Mouse (Mus musculus): ENCODE measurements around the gene Cnot3. TPM values are rescaled to one million over a fixed set of nuclear protein-coding genes. Genes with fewer than 3 reads are reported as not detected.
"Not testable (repeated sequence)": the region's sequence is repeated elsewhere in the genome, so short reads cannot be mapped to it uniquely, and the experiment has no call there.

The Cnot3 gene
- 10 to 100 TPM; 53.1 to 58.1 TPM for total RNA-seq (2021)

DNA sequence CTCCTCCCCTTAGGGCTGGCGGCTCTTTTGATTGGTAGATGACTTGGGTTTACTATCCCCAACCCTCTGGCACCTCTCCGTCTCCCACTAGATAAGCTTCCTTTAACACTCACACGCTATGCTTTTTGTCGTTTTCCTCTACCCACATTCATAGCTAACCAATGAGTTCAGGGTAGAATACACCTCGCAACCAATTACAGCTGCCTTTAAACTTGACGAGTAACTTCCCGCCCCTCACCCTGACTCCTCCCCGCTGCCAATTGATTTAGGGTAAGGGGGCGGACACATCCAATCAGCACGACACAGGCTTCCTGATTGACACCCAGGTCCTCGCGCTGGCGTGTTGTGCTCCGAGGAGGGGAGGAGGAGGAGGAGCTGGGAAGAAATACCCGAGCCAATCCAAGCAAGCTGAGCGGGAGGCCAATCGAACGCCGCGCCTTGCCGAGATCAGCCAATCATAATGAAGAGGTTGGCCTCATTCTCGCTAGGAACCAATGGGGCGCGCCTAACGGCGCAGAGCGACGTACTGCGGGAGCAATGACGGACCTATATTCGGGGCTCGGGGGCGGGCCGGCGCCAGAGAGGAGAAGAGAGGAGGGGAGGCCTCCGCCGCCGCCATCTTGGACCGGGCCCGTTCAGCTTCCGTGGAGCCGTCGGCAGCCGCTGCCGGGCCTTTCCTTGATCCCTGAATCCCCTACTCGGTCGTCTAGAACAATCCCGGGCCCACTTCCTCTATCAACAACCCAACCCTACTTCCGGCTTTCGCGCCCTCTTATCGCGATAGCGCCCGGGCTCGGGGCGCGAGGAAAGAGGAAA lies at the start of gene Cnot3:
TSS of gene Cnot3 (plus strand) at position 597 of the 816 bp plus-strand sequence.
- peak; percentile 99 to 100 for DNase-seq (ENCODE audit: low spot score in 2 of 2)
- intact Hi-C loops (cut with DNase I) = loop anchor here (1.0 kb wide), 1 partner anchor 20 kb away; the partner anchor contains the start of gene Leng1

- intact Hi-C loops (cut with DNase I); DNase-seq (ENCODE audit: low spot score in 2 of 2): not testable (repeated sequence)
Measured at GRCm38 (mm10) chr7:3597755-3598154, 47.3 kb upstream of the Cnot3 start.

GRCm38 (mm10) chr7:3601119-3601518 lies 43.9 kb upstream of the Cnot3 start:
- intact Hi-C loops (cut with DNase I) = no loop called here
- peak; percentile 81 to 83 for DNase-seq (ENCODE audit: low spot score in 2 of 2)

GRCm38 (mm10) chr7:3606798-3607197 lies 38.3 kb upstream of the Cnot3 start:
- intact Hi-C loops (cut with DNase I) = loop anchor here (5.0 kb wide), 1 partner anchor 866 kb away; no protein-coding TSS in a partner anchor
- no peak for DNase-seq (ENCODE audit: low spot score in 2 of 2)

DNA sequence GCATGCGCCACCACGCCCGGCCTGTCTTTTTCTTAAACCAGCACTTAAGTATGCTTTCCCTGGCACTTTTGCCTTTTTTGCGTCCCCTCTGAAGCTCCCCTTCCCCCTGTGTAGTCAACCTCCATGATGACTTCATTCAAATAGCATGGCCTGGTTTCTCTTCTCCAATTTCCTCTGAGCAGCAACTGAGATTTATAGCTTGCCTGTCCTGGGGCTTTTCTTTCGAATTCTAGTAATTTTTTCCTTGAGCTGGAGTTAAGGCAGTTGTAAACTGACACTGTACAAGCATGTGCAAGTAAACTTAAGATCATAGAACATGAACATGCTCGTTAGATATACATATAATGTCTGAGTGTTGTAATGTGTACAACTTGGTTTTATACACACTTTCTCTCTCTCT lies 37.7 kb upstream of the Cnot3 start:
- intact Hi-C loops (cut with DNase I) = loop anchor here (5.0 kb wide), 1 partner anchor 865 kb away; no protein-coding TSS in a partner anchor
- DNase-seq (ENCODE audit: low spot score in 2 of 2) = no peak

DNA sequence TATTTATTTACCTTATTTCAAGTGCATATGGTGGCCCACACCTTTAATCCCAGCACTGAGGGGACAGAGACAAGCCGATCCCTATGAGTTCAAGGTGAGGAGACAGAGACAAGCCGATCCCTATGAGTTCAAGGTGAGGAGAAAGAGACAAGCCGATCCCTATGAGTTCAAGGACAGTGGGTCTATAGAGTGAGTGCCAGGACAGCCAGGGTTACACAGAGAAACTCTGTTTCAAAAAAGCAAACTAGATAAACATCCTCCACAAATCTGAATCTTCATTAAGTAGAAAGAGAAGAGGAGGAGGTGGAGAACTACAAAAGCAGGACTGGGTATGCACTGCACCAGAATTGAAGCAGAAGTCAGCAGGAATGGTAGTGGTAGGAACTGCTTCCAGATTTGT lies 36.4 kb upstream of the Cnot3 start:
- intact Hi-C loops (cut with DNase I) = loop anchor here (5.0 kb wide), 1 partner anchor 864 kb away; no protein-coding TSS in a partner anchor

DNA sequence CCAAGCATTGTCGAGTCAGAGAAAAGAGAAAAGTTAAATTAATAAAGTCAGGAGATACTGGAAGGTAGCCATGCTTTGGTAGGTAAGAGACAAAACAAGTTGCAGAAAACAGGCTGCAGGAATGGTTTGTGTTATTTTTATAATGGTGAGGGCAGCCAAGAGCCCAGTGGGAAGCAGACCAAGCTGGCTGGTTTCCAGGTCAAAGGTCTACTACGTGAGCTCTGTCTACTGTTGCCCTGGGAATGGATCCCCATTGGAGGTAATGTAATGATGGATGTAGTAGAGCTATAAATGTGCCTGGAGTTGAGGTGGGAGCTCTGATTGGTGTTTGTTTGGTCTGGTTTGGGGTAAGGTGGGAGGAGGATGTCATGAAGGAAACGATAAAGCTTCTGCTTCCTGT lies 36.0 kb upstream of the Cnot3 start:
- DNase-seq (ENCODE audit: low spot score in 2 of 2) = no peak
- intact Hi-C loops (cut with DNase I) = loop anchor here (5.0 kb wide), 1 partner anchor 863 kb away; no protein-coding TSS in a partner anchor

More for the DNA sequence above, 36.4 kb upstream of the Cnot3 start:
- no peak for DNase-seq (ENCODE audit: low spot score in 2 of 2)

DNA sequence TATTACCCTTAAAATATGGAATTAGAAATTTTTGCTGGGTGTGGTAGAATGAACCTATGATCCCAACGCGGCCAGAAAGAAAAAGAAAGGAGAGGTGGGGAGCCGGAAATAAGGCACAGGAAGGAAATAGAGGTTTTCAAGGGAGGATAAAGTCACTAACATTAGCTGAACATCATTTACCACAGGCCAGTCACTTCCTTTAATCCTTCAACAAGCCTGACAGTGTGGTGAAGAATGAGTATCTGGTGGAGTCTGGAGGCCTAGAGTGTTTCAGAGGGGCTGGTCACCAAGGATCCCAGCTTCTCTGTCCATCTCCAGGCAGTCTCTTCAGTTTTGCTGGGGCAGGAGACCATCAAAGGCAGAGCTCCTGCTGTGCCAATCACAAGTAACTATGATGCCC lies 34.6 kb upstream of the Cnot3 start:
- intact Hi-C loops (cut with DNase I) = no loop called here
- no peak for DNase-seq (ENCODE audit: low spot score in 2 of 2)

GRCm38 (mm10) chr7:3611006-3611405 lies 34.1 kb upstream of the Cnot3 start:
- DNase-seq (ENCODE audit: low spot score in 2 of 2) = no peak
- intact Hi-C loops (cut with DNase I) = no loop called here

- intact Hi-C loops (cut with DNase I) = no loop called here
Measured at GRCm38 (mm10) chr7:3614021-3614420, 31.0 kb upstream of the Cnot3 start.

GRCm38 (mm10) chr7:3616057-3616388 lies 29.0 kb upstream of the Cnot3 start, which contains the start of gene Oscar:
Oscar (minus strand) TSS chr7:3616157.
- intact Hi-C loops (cut with DNase I) = no loop called here
- no peak for DNase-seq (ENCODE audit: low spot score in 2 of 2)

More at GRCm38 (mm10) chr7:3614021-3614420, 31.0 kb upstream of the Cnot3 start:
- DNase-seq (ENCODE audit: low spot score in 2 of 2) = no peak

GRCm38 (mm10) chr7:3616389-3617241 lies 28.5 kb upstream of the Cnot3 start:
- no peak for DNase-seq (ENCODE audit: low spot score in 2 of 2)
- intact Hi-C loops (cut with DNase I) = loop anchor here (1.0 kb wide), 1 partner anchor 13 kb away; the partner anchor contains the start of genes Prpf31 and Tfpt

GRCm38 (mm10) chr7:3617242-3617995 lies 27.6 kb upstream of the Cnot3 start, which contains the start of gene Ndufa3:
Ndufa3 (plus strand) TSS chr7:3617373.
- intact Hi-C loops (cut with DNase I) = loop anchor here (1.0 kb wide), 1 partner anchor 12 kb away; the partner anchor contains the start of genes Prpf31 and Tfpt
- peak; percentile 87 to 95 for DNase-seq (ENCODE audit: low spot score in 2 of 2)

GRCm38 (mm10) chr7:3629030-3629429 lies 16.0 kb upstream of the Cnot3 start:
- intact Hi-C loops (cut with DNase I) = loop anchor here (1.0 kb wide), 1 partner anchor 12 kb away; the partner anchor contains the start of gene Ndufa3
- DNase-seq (ENCODE audit: low spot score in 2 of 2) = no peak

DNA sequence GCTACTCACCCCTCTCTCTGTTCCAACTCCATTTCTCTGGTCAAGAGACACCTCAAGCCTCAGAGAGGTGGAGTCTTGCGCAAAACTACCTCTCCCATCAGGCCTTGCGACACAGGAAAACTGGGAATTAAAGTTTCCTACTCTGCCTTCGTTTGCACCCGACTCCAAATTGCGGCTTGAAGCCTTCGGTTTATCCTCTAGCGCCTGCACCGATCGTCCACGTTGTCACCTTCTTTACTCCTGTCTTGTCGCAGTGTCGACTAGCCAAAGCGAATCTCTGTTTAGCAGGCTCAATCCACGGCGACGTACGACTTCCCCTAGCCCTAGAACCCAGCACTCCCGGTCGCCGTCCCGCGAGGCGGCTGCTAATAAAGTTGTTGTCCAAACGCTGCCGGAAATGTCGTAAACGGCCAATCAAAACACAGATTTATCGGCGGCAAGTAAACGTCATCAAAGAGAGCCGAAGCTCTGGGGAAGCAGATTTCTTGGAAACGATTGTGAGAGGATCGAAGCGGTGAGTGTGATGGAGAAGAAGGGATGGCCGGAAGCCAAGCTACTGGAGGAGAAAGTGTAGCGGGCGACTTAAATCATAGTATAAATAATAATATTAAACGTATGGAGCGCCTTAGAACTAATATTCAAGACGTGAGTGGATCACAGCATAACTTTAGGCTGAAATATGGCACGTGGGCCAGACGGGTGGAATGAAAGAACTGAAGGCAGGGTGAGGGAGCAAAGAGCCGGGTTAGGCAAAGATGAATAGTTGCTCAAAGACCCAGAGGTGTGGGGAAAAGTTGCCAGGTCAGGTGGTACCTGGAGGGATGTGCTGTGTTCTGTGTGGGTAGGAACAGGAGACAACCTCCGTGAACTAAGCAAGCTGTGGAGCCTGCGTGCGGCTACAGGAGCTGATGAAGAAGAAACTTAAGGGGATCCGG lies 15.3 kb upstream of the Cnot3 start, which contains the start of the genes Tfpt and Prpf31:
TSS of gene Tfpt (minus strand) at position 387 of the 935 bp plus-strand sequence.
TSS of gene Prpf31 (plus strand) at position 443 of the 935 bp plus-strand sequence.
- peak; percentile 96 to 98 for DNase-seq (ENCODE audit: low spot score in 2 of 2)
- intact Hi-C loops (cut with DNase I) = loop anchor here (1.0 kb wide), 1 partner anchor 13 kb away; the partner anchor contains the start of gene Ndufa3

DNA sequence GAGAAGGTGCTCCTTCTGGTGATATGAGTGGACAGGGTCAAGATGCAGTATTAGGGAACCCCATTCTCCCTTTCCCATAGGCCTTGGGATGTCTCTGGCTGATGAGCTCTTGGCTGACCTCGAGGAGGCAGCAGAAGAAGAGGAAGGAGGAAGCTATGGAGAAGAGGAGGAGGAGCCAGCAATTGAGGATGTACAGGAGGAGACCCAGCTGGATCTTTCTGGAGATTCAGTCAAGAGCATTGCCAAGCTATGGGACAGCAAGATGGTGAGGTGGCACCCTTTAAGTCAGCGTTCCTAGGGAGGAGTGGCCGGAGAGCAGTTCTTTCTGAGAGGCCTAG lies 14.6 kb upstream of the Cnot3 start:
- intact Hi-C loops (cut with DNase I) = no loop called here
- DNase-seq (ENCODE audit: low spot score in 2 of 2) = no peak

- intact Hi-C loops (cut with DNase I) = no loop called here
- DNase-seq (ENCODE audit: low spot score in 2 of 2) = no peak
Measured at GRCm38 (mm10) chr7:3643412-3643811, 1.7 kb upstream of the Cnot3 start.

GRCm38 (mm10) chr7:3643843-3644242 lies 1.2 kb upstream of the Cnot3 start:
- intact Hi-C loops (cut with DNase I) = no loop called here

More at GRCm38 (mm10) chr7:3643843-3644242, 1.2 kb upstream of the Cnot3 start:
- DNase-seq (ENCODE audit: low spot score in 2 of 2) = no peak
